Mouse (Mus musculus) limb, embryonic 13.5 days (tissue): ENCODE results near the gene Tspan14. TPM values are rescaled to one million over a fixed set of nuclear protein-coding genes. Genes with fewer than 3 reads are reported as not detected.

Source experiments
- ATAC-seq: fragments of 200-750 bp; cut with Nextera tagmentation; 2 replicates; pipeline ENCODE4 v1.8.0; 2017; ENCODE audit warnings: low read depth, moderate number of reproducible peaks, moderate TSS enrichment; ENCODE audit not compliant: low FRiP score
- H3K27ac ChIP-seq: fragments of 300-500 bp; sonication (generic); 2 replicates; pipeline ENCODE4 v1.5.1; 2015; ENCODE audit warnings: inconsistent platforms, mild to moderate bottlenecking, moderate library complexity
- H3K27me3 ChIP-seq: fragments of 300-500 bp; sonication (generic); 2 replicates; pipeline ENCODE4 v1.6.1; 2015; ENCODE audit warnings: mild to moderate bottlenecking, inconsistent platforms
- H3K36me3 ChIP-seq: fragments of 300-500 bp; sonication (generic); 2 replicates; pipeline ENCODE4 v1.6.1; 2015; ENCODE audit warnings: inconsistent platforms, mild to moderate bottlenecking, moderate library complexity
- H3K4me1 ChIP-seq: fragments of 300-500 bp; sonication (generic); 2 replicates; pipeline ENCODE4 v1.6.1; 2015; ENCODE audit warnings: inconsistent platforms
- H3K4me2 ChIP-seq: fragments of 300-500 bp; sonication (generic); replicated peaks from 2 replicates; pipeline ENCODE4 v1.6.1; 2015; ENCODE audit warnings: inconsistent platforms, mild to moderate bottlenecking, moderate library complexity
- H3K4me3 ChIP-seq: fragments of 300-500 bp; sonication (generic); 2 replicates; pipeline ENCODE4 v1.5.1; 2015; ENCODE audit warnings: moderate library complexity, mild to moderate bottlenecking, inconsistent platforms
- H3K9ac ChIP-seq: fragments of 300-500 bp; sonication (generic); 2 replicates; pipeline ENCODE4 v1.6.1; 2015; ENCODE audit warnings: mild to moderate bottlenecking, inconsistent platforms
- H3K9me3 ChIP-seq: fragments of 300-500 bp; sonication (generic); 2 replicates; pipeline ENCODE4 v1.6.1; 2016; ENCODE audit warnings: inconsistent platforms
- WGBS: fragments of 180-500 bp; shearing (Covaris S2); methylation state at CpG from one replicate; pipeline ENCODE4 v1.1.7; 2015; 5-methylcytosine and 5-hydroxymethylcytosine counted together
- polyA plus RNA-seq: library from polyadenylated mRNA; unstranded; fragments of >200 nt; fragmentation: Nextera tagmentation; extraction: Ambion mirVana; gene quantifications from 2 replicates; pipeline ENCODE4 v1.2.1, GENCODE M21; 2015

Tspan14 gene
- polyA plus RNA-seq, 1 experiment from 2014 or later = 68.4 TPM

GRCm38 (mm10) chr14:40906770-40907169 lies 59.8 kb downstream of the Tspan14 start:
- 85% methylated on average over 9 of the region's 9 CpGs for WGBS
- no peak for ATAC-seq
- H3K36me3 ChIP-seq = peaks cover 68% of the 10 kb centered on the region
- no peaks in the 10 kb centered on the region; the same call in 1 of the 2 replicates for H3K4me1 ChIP-seq
- no peak overlapping the region for H3K4me2 ChIP-seq
- H3K27ac ChIP-seq = no peak overlapping the region
- no peak overlapping the region for H3K4me3 ChIP-seq
- no peaks in the 10 kb centered on the region for H3K27me3 ChIP-seq
- no peaks in the 10 kb centered on the region for H3K9me3 ChIP-seq
- H3K9ac ChIP-seq = no peak overlapping the region

GRCm38 (mm10) chr14:40905813-40906212 lies 60.8 kb downstream of the Tspan14 start:
- WGBS = 93% methylated on average over 8 of the region's 8 CpGs
- no peak for ATAC-seq

DNA sequence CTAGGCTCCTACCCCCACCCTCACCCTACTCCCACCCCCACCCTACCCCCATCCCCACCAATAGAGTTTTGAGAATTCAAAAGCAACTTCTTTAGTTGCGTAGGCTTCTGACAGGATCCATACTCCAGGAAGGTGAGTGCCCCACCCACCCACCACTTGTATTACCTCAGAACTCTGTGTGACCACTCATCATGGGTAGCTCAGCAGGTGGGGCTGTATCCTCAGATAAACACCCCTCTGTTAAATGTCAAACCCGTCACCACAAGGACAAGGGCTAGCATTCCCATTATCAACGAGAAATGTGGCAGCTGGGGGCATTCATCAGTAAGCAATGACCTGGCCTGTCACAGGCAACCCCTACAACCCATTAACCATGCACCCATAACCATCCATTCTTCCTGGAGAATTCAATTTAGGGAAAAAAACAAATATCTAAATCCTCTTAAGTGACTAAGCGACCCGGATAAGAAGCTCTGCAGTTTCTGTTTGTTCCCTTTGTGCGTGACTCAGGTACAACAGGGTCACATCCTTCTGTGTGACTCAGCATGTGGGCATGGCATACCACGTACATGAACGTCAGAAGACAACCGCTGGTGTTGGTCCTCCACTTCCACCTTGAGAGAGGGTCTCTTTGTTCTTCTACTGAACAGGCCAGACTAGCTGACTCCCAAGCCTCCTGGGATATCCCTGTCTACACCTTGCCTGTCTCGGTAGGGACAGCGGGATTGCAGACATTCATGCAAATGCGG lies 64.1 kb downstream of the Tspan14 start:
- H3K9ac ChIP-seq = no peak overlapping the region
- 85% methylated on average over 12 of the region's 12 CpGs for WGBS
- H3K4me1 ChIP-seq = no peaks in the 10 kb centered on the region
- H3K4me2 ChIP-seq = no peak overlapping the region
- no peaks in the 10 kb centered on the region for H3K9me3 ChIP-seq
- H3K36me3 ChIP-seq = peaks cover 25% of the 10 kb centered on the region
- H3K27me3 ChIP-seq = no peaks in the 10 kb centered on the region
- no peak overlapping the region for H3K4me3 ChIP-seq
- ATAC-seq = no peak
- H3K27ac ChIP-seq = no peak overlapping the region

More at GRCm38 (mm10) chr14:40905813-40906212, 60.8 kb downstream of the Tspan14 start:
- Histone ChIP-seq H3K27ac (no peak overlapping the region), H3K9ac (no peak overlapping the region), H3K4me3 (no peak overlapping the region), H3K27me3 (no peaks in the 10 kb centered on the region), H3K4me2 (no peak overlapping the region), H3K4me1 (no peaks in the 10 kb centered on the region), H3K36me3 (peaks cover 58% of the 10 kb centered on the region), H3K9me3 (no peaks in the 10 kb centered on the region)

- H3K4me3 ChIP-seq = no peak overlapping the region
- no peak overlapping the region for H3K27ac ChIP-seq
- no peaks in the 10 kb centered on the region for H3K9me3 ChIP-seq
- no peak overlapping the region for H3K9ac ChIP-seq
- peaks cover 5% of the 10 kb centered on the region; the same call in 1 of the 2 replicates for H3K36me3 ChIP-seq
- H3K27me3 ChIP-seq = no peaks in the 10 kb centered on the region
- WGBS = 64% methylated on average over 2 of the region's 2 CpGs
- H3K4me1 ChIP-seq = no peaks in the 10 kb centered on the region
- ATAC-seq = no peak
- no peak overlapping the region for H3K4me2 ChIP-seq
Observed at GRCm38 (mm10) chr14:40900267-40900666, 66.3 kb downstream of the Tspan14 start.

DNA sequence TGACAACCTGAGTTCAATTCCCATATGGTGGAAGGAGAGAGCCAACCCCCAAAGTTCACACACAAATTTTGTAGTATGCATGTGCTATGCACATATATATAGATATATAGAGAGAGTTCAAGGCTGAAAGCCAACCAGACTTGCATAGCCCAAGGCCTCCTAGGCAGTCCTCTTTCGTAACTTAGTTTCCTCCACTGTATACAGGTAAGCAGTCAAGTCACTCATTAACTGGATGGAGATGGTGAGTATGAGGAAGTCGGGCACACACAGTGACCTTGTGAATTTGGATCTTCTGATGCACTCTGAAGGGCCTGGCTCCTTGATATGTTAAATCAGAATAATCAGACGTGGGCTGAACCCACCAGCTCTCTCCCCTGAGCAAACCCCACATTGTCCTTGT lies 68.7 kb downstream of the Tspan14 start:
- no peaks in the 10 kb centered on the region for H3K27me3 ChIP-seq
- no peak overlapping the region for H3K9ac ChIP-seq
- H3K27ac ChIP-seq = no peak overlapping the region
- 93% methylated on average over 3 of the region's 3 CpGs for WGBS
- H3K4me1 ChIP-seq = peaks cover 15% of the 10 kb centered on the region
- no peak overlapping the region for H3K4me2 ChIP-seq
- no peak overlapping the region for H3K4me3 ChIP-seq
- H3K9me3 ChIP-seq = no peaks in the 10 kb centered on the region
- no peak for ATAC-seq
- no peaks in the 10 kb centered on the region for H3K36me3 ChIP-seq

DNA sequence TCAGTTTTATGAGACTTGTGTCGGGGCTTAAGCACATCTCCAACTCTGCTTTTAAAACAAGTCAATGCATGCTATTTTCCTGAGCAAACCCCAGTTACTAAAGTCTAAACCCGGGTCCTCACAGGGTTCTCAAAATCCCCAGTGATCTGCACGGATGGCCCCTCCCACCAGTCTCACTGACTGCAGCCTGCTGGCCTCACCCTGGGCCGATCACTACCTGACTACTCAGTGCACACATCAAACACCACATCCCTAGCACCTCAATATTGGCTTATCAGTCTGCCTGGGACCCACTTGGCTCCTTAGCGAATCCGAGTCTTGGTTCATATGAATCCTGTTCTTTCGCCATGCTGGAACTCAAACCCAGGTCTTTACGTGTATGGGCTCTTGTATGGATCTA lies 70.9 kb downstream of the Tspan14 start:
- WGBS = 71% methylated on average over 8 of the region's 8 CpGs
- Histone ChIP-seq H3K36me3 (no peaks in the 10 kb centered on the region), H3K27ac (no peak overlapping the region), H3K27me3 (no peaks in the 10 kb centered on the region), H3K9ac (no peak overlapping the region), H3K4me2 (no peak overlapping the region), H3K9me3 (no peaks in the 10 kb centered on the region), H3K4me1 (peaks cover 15% of the 10 kb centered on the region), H3K4me3 (no peak overlapping the region)
- ATAC-seq = no peak

DNA sequence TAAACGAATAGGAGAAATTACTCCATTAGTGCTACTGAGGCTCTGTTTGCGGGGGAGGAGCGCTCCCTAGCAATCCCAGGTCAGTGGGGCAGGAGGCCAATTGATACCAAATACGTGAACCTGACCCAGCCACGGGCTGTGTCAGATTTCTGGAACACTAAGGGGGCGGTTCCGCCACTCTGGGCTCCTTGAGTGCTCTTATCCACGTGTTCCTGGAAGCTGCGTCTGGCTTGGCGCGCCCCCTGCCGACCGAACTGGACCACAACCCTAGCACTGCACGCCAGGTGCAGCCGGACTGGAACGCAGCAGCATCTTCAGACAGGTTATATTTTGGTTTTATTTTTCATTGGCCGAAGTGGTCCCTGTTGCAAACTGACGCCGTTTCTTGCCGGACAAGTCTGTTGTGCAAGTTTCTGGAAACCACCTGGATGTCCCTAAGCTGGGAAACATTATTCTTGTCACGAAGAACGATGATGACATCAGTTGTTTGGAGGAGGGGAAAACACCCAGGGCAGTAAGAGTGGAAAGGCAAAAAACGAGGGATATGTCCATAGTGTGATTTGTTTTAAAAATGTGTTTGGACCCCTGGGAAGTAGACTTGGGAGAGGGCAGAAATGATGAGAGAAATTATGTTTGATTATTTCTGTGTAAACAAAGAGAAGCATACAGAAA lies 71.9 kb downstream of the Tspan14 start:
- Histone ChIP-seq H3K27me3 (no peaks in the 10 kb centered on the region), H3K9me3 (no peaks in the 10 kb centered on the region), H3K9ac (peak overlapping the region; percentile 35; the same call in 1 of the 2 replicates), H3K27ac (no peak overlapping the region; the same call in 1 of the 2 replicates), H3K36me3 (no peaks in the 10 kb centered on the region), H3K4me2 (peak overlapping the region; percentile 60), H3K4me1 (peaks cover 15% of the 10 kb centered on the region), H3K4me3 (peak overlapping the region; percentile 20; the same call in 1 of the 2 replicates)
- ATAC-seq = peak; percentile 86
- 10% methylated on average over 23 of the region's 23 CpGs for WGBS

GRCm38 (mm10) chr14:40893884-40894283 lies 72.7 kb downstream of the Tspan14 start:
- Histone ChIP-seq H3K27ac (peak overlapping the region; percentile 10; the same call in 1 of the 2 replicates), H3K36me3 (no peaks in the 10 kb centered on the region), H3K4me3 (no peak overlapping the region), H3K9ac (no peak overlapping the region), H3K4me2 (peak overlapping the region; percentile 60), H3K27me3 (no peaks in the 10 kb centered on the region), H3K9me3 (no peaks in the 10 kb centered on the region), H3K4me1 (peaks cover 15% of the 10 kb centered on the region)
- WGBS = 51% methylated on average over 8 of the region's 8 CpGs
- ATAC-seq = no peak

- H3K9me3 ChIP-seq = no peaks in the 10 kb centered on the region
- no peak for ATAC-seq
- no peak within 1 kb of the TSS for H3K9ac ChIP-seq
- H3K4me3 ChIP-seq = no peak within 1 kb of the TSS
- peak within 1 kb of the TSS; percentile 60 for H3K4me2 ChIP-seq
- H3K27ac ChIP-seq = peak within 1 kb of the TSS; percentile 10; the same call in 1 of the 2 replicates
- H3K27me3 ChIP-seq = no peaks in the 10 kb centered on the region
- peaks cover 15% of the 10 kb centered on the region for H3K4me1 ChIP-seq
- WGBS = 69% methylated on average over 3 of the region's 3 CpGs
- H3K36me3 ChIP-seq = no peaks in the 10 kb centered on the region
Observed at GRCm38 (mm10) chr14:40893196-40893595, 73.4 kb downstream of the Tspan14 start, which contains the start of gene Sh2d4b. Sh2d4b (minus strand) TSS chr14:40893266.

DNA sequence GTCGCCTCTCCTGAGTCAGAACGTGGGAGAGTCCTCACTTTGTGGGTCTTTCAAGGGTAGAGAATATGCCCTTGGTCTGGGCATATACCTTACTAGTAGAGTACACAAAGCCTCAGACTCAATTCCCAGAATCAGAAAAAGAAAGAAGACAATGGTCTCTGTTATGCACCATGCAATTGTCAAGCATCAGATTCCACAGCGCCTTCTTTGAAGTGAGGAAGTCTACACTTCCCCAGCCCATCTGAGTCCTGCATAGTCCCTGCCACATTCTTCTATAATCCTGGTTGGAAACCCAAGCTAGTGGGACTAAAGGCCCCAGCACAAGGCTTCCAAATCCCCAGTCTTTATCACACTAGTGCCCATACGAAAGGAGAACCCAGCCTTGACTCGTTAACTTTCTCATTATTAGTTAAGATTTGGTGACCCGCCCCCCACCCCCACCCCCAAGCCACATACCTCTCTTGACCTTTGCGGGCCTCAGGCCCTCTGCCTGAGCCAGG lies 74.2 kb downstream of the Tspan14 start:
- no peak overlapping the region for H3K27ac ChIP-seq
- H3K4me3 ChIP-seq = no peak overlapping the region
- H3K4me2 ChIP-seq = no peak overlapping the region
- H3K9ac ChIP-seq = no peak overlapping the region
- H3K4me1 ChIP-seq = peaks cover 15% of the 10 kb centered on the region
- WGBS = 81% methylated on average over 7 of the region's 7 CpGs
- no peaks in the 10 kb centered on the region for H3K9me3 ChIP-seq
- H3K36me3 ChIP-seq = no peaks in the 10 kb centered on the region
- no peaks in the 10 kb centered on the region for H3K27me3 ChIP-seq
- no peak for ATAC-seq

DNA sequence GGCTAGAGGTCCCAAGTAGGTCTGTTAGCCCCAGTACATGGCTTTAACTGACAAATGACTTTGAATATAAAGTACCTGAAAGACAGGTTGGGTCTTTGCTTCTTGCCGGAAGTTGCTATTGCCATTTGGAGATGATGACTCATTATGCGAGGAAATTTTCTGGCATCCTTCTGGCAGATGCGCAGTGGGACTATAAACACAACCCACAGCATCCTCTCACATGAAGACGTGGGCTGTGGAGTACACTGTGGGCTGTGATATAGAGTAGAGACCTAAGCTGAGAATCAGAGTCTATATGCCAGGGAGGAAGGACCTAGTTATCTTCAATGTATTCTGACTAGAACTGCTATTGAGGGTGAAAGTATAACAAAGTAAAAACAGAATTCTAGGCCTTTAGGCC lies 75.1 kb downstream of the Tspan14 start:
- Histone ChIP-seq H3K27me3 (no peaks in the 10 kb centered on the region), H3K9ac (no peak overlapping the region), H3K36me3 (no peaks in the 10 kb centered on the region), H3K4me3 (no peak overlapping the region), H3K4me2 (no peak overlapping the region), H3K27ac (no peak overlapping the region), H3K9me3 (no peaks in the 10 kb centered on the region), H3K4me1 (peaks cover 15% of the 10 kb centered on the region)
- no peak for ATAC-seq
- 90% methylated on average over 4 of the region's 4 CpGs for WGBS

GRCm38 (mm10) chr14:40889704-40890103 lies 76.9 kb downstream of the Tspan14 start:
- Histone ChIP-seq H3K9ac (no peak overlapping the region), H3K4me3 (no peak overlapping the region), H3K4me1 (peaks cover 21% of the 10 kb centered on the region), H3K4me2 (no peak overlapping the region), H3K9me3 (no peaks in the 10 kb centered on the region), H3K36me3 (no peaks in the 10 kb centered on the region), H3K27ac (no peak overlapping the region), H3K27me3 (no peaks in the 10 kb centered on the region)
- no peak for ATAC-seq
- WGBS = 80% methylated on average over 4 of the region's 4 CpGs
